Mouse (Mus musculus): Measurements from ENCODE around the gene Olfr1177-ps. TPM values are rescaled to one million over a fixed set of nuclear protein-coding genes. Genes with fewer than 3 reads are reported as not detected.

Olfr1177-ps gene
- not detected for polyA plus RNA-seq (2014; fragmentation: Illumina TruSeq; extraction: RNeasy Lipid Tissue Mini Kit (QIAGEN cat#74804); ENCODE audit: low read depth, low replicate concordance)

GRCm38 (mm10) chr2:88346392-88346791 is at the start of gene Olfr1177-ps:
Gene Olfr1177-ps (minus strand): TSS chr2:88346492.

DNA sequence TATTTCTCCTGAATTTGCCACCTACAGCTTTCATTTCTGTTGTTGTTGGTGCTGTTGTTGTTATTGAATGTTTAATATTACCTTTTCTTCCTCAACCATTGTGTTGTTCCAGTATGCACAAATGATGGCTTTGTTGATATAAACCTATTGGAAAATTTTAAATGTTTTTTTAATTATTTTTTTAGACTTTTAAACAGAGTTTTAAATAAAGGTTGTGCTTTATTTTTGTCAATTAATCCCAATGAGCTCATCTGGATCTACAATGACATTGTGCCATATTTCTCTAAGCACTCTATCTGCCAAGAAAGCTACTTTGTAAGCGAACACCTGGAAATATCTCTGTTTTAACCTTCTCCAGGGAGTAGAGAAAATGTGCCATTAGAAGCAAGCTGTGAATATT is 40.5 kb upstream of the Olfr1177-ps start, which contains the start of gene Olfr1178:
Olfr1178 (plus strand) TSS at position 301 of the 400 bp plus-strand sequence.

DNA sequence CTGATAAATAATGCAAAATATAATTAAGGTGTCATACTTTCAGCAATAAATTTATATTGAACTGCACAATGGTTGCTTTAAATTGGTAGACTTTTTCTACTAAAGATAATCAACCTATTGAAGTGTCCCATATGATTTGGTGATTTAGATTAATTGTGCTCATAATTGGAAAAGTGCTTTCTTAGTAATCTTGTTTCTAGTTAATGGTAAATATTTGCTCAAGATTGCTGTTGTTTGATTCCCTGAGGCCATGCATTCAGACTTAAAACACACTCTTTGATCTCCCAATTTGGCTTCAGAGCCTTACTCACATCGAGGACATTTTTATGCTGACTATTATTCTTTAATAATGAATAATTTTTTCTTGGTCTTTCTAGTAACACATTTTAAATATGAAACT is 9.9 kb downstream of the Olfr1177-ps start, which contains the start of gene Olfr1176:
Olfr1176 (plus strand) TSS at position 301 of the 400 bp plus-strand sequence.

GRCm38 (mm10) chr2:88327115-88327514 is 19.2 kb downstream of the Olfr1177-ps start, which contains the start of gene Olfr1175-ps:
Gene Olfr1175-ps (minus strand): TSS chr2:88327215.

DNA sequence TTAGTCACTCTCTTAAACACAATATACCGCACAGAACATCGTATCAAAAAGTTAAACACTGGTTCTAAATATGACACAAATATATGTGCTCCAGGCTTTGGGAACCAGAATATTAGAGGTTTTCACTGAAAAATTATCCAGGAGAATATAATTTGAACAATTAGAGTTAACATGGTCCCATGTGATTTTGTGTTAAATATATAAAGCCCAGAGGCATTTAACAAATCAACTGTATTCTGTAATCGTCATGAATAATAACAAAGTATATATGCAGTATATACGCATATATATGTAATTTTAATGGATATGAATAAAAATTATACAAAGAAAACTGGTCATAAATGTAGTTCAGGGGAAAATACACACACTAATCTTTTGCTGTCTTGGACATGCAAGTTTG is 31.3 kb downstream of the Olfr1177-ps start, which contains the start of gene Olfr1174-ps:
Olfr1174-ps (minus strand) TSS at position 101 of the 400 bp plus-strand sequence.

Other genes with a start within 250 kb of the Olfr1177-ps start
- not detected for gene Olfr1166, start 218.2 kb downstream of the Olfr1177-ps start, polyA plus RNA-seq (2014; fragmentation: Illumina TruSeq; extraction: RNeasy Lipid Tissue Mini Kit (QIAGEN cat#74804); ENCODE audit: low read depth, low replicate concordance)
- not detected for gene Olfr1167, start 191.3 kb downstream of the Olfr1177-ps start, polyA plus RNA-seq (2014; fragmentation: Illumina TruSeq; extraction: RNeasy Lipid Tissue Mini Kit (QIAGEN cat#74804); ENCODE audit: low read depth, low replicate concordance)
- not detected for gene Olfr1168, start 164.6 kb downstream of the Olfr1177-ps start, polyA plus RNA-seq (2014; fragmentation: Illumina TruSeq; extraction: RNeasy Lipid Tissue Mini Kit (QIAGEN cat#74804); ENCODE audit: low read depth, low replicate concordance)
- gene Olfr1170, start 118.2 kb downstream of the Olfr1177-ps start, polyA plus RNA-seq (2014; fragmentation: Illumina TruSeq; extraction: RNeasy Lipid Tissue Mini Kit (QIAGEN cat#74804); ENCODE audit: low read depth, low replicate concordance), result not detected
- gene Olfr1173, start 66.6 kb downstream of the Olfr1177-ps start, polyA plus RNA-seq (2014; fragmentation: Illumina TruSeq; extraction: RNeasy Lipid Tissue Mini Kit (QIAGEN cat#74804); ENCODE audit: low read depth, low replicate concordance), result not detected
- not detected for gene Olfr1174-ps, start 31.4 kb downstream of the Olfr1177-ps start, polyA plus RNA-seq (2014; fragmentation: Illumina TruSeq; extraction: RNeasy Lipid Tissue Mini Kit (QIAGEN cat#74804); ENCODE audit: low read depth, low replicate concordance)
- not detected for gene Olfr1175-ps, start 19.3 kb downstream of the Olfr1177-ps start, polyA plus RNA-seq (2014; fragmentation: Illumina TruSeq; extraction: RNeasy Lipid Tissue Mini Kit (QIAGEN cat#74804); ENCODE audit: low read depth, low replicate concordance)
- not detected for gene Olfr1176, start 9.8 kb downstream of the Olfr1177-ps start, polyA plus RNA-seq (2014; fragmentation: Illumina TruSeq; extraction: RNeasy Lipid Tissue Mini Kit (QIAGEN cat#74804); ENCODE audit: low read depth, low replicate concordance)
- not detected for gene Olfr1178, start 40.6 kb upstream of the Olfr1177-ps start, polyA plus RNA-seq (2014; fragmentation: Illumina TruSeq; extraction: RNeasy Lipid Tissue Mini Kit (QIAGEN cat#74804); ENCODE audit: low read depth, low replicate concordance)
- gene Olfr1179, start 60.0 kb upstream of the Olfr1177-ps start, polyA plus RNA-seq (2014; fragmentation: Illumina TruSeq; extraction: RNeasy Lipid Tissue Mini Kit (QIAGEN cat#74804); ENCODE audit: low read depth, low replicate concordance), result not detected
- gene Olfr1180, start 72.7 kb upstream of the Olfr1177-ps start, polyA plus RNA-seq (2014; fragmentation: Illumina TruSeq; extraction: RNeasy Lipid Tissue Mini Kit (QIAGEN cat#74804); ENCODE audit: low read depth, low replicate concordance), result not detected
- gene Olfr1181, start 79.7 kb upstream of the Olfr1177-ps start, polyA plus RNA-seq (2014; fragmentation: Illumina TruSeq; extraction: RNeasy Lipid Tissue Mini Kit (QIAGEN cat#74804); ENCODE audit: low read depth, low replicate concordance), result not detected
- not detected for gene Gm13757, start 102.6 kb upstream of the Olfr1177-ps start, polyA plus RNA-seq (2014; fragmentation: Illumina TruSeq; extraction: RNeasy Lipid Tissue Mini Kit (QIAGEN cat#74804); ENCODE audit: low read depth, low replicate concordance)
- 0.03 TPM for gene Olfr1183, start 108.4 kb upstream of the Olfr1177-ps start, polyA plus RNA-seq (2014; fragmentation: Illumina TruSeq; extraction: RNeasy Lipid Tissue Mini Kit (QIAGEN cat#74804); ENCODE audit: low read depth, low replicate concordance)
- not detected for gene Olfr1184, start 137.1 kb upstream of the Olfr1177-ps start, polyA plus RNA-seq (2014; fragmentation: Illumina TruSeq; extraction: RNeasy Lipid Tissue Mini Kit (QIAGEN cat#74804); ENCODE audit: low read depth, low replicate concordance)
- gene Olfr1185-ps1, start 146.8 kb upstream of the Olfr1177-ps start, polyA plus RNA-seq (2014; fragmentation: Illumina TruSeq; extraction: RNeasy Lipid Tissue Mini Kit (QIAGEN cat#74804); ENCODE audit: low read depth, low replicate concordance), result not detected
- not detected for gene Olfr1186, start 172.1 kb upstream of the Olfr1177-ps start, polyA plus RNA-seq (2014; fragmentation: Illumina TruSeq; extraction: RNeasy Lipid Tissue Mini Kit (QIAGEN cat#74804); ENCODE audit: low read depth, low replicate concordance)
- not detected for gene Olfr1188, start 210.4 kb upstream of the Olfr1177-ps start, polyA plus RNA-seq (2014; fragmentation: Illumina TruSeq; extraction: RNeasy Lipid Tissue Mini Kit (QIAGEN cat#74804); ENCODE audit: low read depth, low replicate concordance)
- gene Olfr1189, start 240.0 kb upstream of the Olfr1177-ps start, polyA plus RNA-seq (2014; fragmentation: Illumina TruSeq; extraction: RNeasy Lipid Tissue Mini Kit (QIAGEN cat#74804); ENCODE audit: low read depth, low replicate concordance), result not detected

Data from testis, adult 10 weeks (tissue).